Mouse (Mus musculus) erythroblast, embryonic 14.5 days (primary cell): ENCODE data around the gene Grm2.

Experiments
- GATA1 ChIP-seq: IDR thresholded peaks from 2 replicates; pipeline ENCODE4 v1.6.1; 2012; ENCODE audit warnings: low read length, inconsistent platforms, mixed read lengths
- TAL1 ChIP-seq: IDR thresholded peaks from 3 replicates; pipeline ENCODE4 v1.6.1; 2012; ENCODE audit warnings: low read length, inconsistent platforms, mixed read lengths

DNA sequence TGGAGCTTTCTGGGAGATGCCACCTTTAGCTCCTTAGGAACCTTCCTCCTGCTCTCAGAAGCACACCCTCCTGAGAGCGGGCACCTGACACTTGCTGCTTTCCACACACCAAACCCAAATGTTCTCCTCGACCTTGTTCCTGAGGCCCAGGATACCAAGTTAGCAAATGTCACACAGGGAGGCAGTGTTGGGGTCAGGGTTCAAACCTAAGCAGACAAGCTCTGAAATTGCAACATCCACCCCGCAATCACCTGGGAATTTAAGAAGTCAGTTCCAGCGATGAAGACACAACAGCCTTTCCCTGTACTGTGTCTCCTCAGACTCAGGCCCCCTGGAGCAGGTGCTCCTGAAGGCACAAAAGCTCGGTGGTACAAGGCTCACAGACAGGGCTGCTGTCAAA lies 21.8 kb upstream of the Grm2 start:
- TF ChIP-seq GATA1 (no peak), TAL1 (no peak)
